Mouse (Mus musculus): Measurements from ENCODE around the gene Ube2c. TPM values are rescaled to one million over a fixed set of nuclear protein-coding genes. Genes with fewer than 3 reads are reported as not detected.
A peak's percentile ranks its signal among the peaks of the same experiment; 100 is the strongest.

Gene Ube2c
- total and polyA plus RNA-seq, 2 experiments from 2014 or later: 61.2 to 70.6 TPM

GRCm38 (mm10) chr2:164735446-164735845, 34.3 kb upstream of the Ube2c start:
- Histone ChIP-seq H3K36me3 (ENCODE audit: insufficient read depth, low read length) (no peaks in the 10 kb centered on the region), H3K9ac (replicated peaks; ENCODE audit: low read length) (no peak overlapping the region), H3K4me2 (ENCODE audit: low read depth, low read length) (no peak overlapping the region), H3K9me3 (ENCODE audit: low read length) (no peaks in the 10 kb centered on the region), H3K27ac (no peak overlapping the region), H3K4me3 (ENCODE audit: low read length) (no peak overlapping the region), H3K4me1 (ENCODE audit: insufficient read depth, low read length) (no peaks in the 10 kb centered on the region), H3K27me3 (ENCODE audit: insufficient read depth, low read length) (no peaks in the 10 kb centered on the region)
- DNase-seq (ENCODE audit: low spot score) (no peak), ATAC-seq (no peak)
- no peak for TF ChIP-seq CTCF (IDR thresholded peaks at IDR 0.05; ENCODE audit: low read depth)
- WGBS: 89% methylated on average over 5 of the region's 5 CpGs

- H3K9me3 ChIP-seq (ENCODE audit: low read length): no peaks in the 10 kb centered on the region
- no peaks in the 10 kb centered on the region for H3K36me3 ChIP-seq (ENCODE audit: insufficient read depth, low read length)
- no peak for DNase-seq (ENCODE audit: low spot score)
- H3K4me2 ChIP-seq (ENCODE audit: low read depth, low read length): no peak overlapping the region
- no peaks in the 10 kb centered on the region for H3K27me3 ChIP-seq (ENCODE audit: insufficient read depth, low read length)
- no peaks in the 10 kb centered on the region for H3K4me1 ChIP-seq (ENCODE audit: insufficient read depth, low read length)
- TF ChIP-seq CTCF (IDR thresholded peaks at IDR 0.05; ENCODE audit: low read depth): no peak
- WGBS: 80% methylated on average over 3 of the region's 3 CpGs
- H3K4me3 ChIP-seq (ENCODE audit: low read length): no peak overlapping the region
- H3K27ac ChIP-seq: no peak overlapping the region
- no peak for ATAC-seq
- no peak overlapping the region for H3K9ac ChIP-seq (replicated peaks; ENCODE audit: low read length)
Measured at GRCm38 (mm10) chr2:164737377-164738090, 32.2 kb upstream of the Ube2c start.

- H3K9me3 ChIP-seq (ENCODE audit: low read length): no peaks in the 10 kb centered on the region
- ATAC-seq (no peak), DNase-seq (ENCODE audit: low spot score) (no peak)
- 63% methylated on average over 7 of the region's 7 CpGs for WGBS
- no peaks in the 10 kb centered on the region for H3K36me3 ChIP-seq (ENCODE audit: insufficient read depth, low read length)
- H3K27ac ChIP-seq: no peak overlapping the region
- H3K4me3 ChIP-seq (ENCODE audit: low read length): no peak overlapping the region
- TF ChIP-seq CTCF (IDR thresholded peaks at IDR 0.05; ENCODE audit: low read depth): no peak
- H3K27me3 ChIP-seq (ENCODE audit: insufficient read depth, low read length): no peaks in the 10 kb centered on the region
- H3K4me2 ChIP-seq (ENCODE audit: low read depth, low read length): no peak overlapping the region
- H3K4me1 ChIP-seq (ENCODE audit: insufficient read depth, low read length): no peaks in the 10 kb centered on the region
- H3K9ac ChIP-seq (replicated peaks; ENCODE audit: low read length): no peak overlapping the region
Measured at GRCm38 (mm10) chr2:164739876-164740275, 29.8 kb upstream of the Ube2c start.

- Histone ChIP-seq H3K9ac (replicated peaks; ENCODE audit: low read length) (peak overlapping the region; percentile 91), H3K27me3 (ENCODE audit: insufficient read depth, low read length) (no peaks in the 10 kb centered on the region), H3K4me2 (ENCODE audit: low read depth, low read length) (peak overlapping the region; percentile 88), H3K4me1 (ENCODE audit: insufficient read depth, low read length) (peaks cover 10% of the 10 kb centered on the region), H3K9me3 (ENCODE audit: low read length) (no peaks in the 10 kb centered on the region), H3K4me3 (ENCODE audit: low read length) (peak overlapping the region; percentile 96), H3K36me3 (ENCODE audit: insufficient read depth, low read length) (no peaks in the 10 kb centered on the region; the same call in 1 of the 2 replicates), H3K27ac (no peak overlapping the region)
- DNase-seq (ENCODE audit: low spot score) (no peak), ATAC-seq (no peak)
- WGBS: 76% methylated on average over 13 of the region's 13 CpGs
- TF ChIP-seq CTCF (IDR thresholded peaks at IDR 0.05; ENCODE audit: low read depth): no peak
Measured at GRCm38 (mm10) chr2:164744987-164745386, 24.7 kb upstream of the Ube2c start.

GRCm38 (mm10) chr2:164745843-164746479, 23.7 kb upstream of the Ube2c start, which contains the start of the genes Wfdc3 and Dnttip1:
Gene Wfdc3 (minus strand): TSS chr2:164745931.
Gene Dnttip1 (plus strand): TSS chr2:164745983.
- H3K27me3 ChIP-seq (ENCODE audit: insufficient read depth, low read length): no peaks in the 10 kb centered on the region
- WGBS: under 1% methylated on average over 69 of the region's 70 CpGs
- H3K4me2 ChIP-seq (ENCODE audit: low read depth, low read length): peak within 1 kb of the TSS; percentile 88
- H3K9ac ChIP-seq (replicated peaks; ENCODE audit: low read length): peak within 1 kb of the TSS; percentile 91
- peak within 1 kb of the TSS; percentile 83 for H3K27ac ChIP-seq
- DNase-seq (ENCODE audit: low spot score) (peak; percentile 97), ATAC-seq (peak; percentile 96)
- H3K36me3 ChIP-seq (ENCODE audit: insufficient read depth, low read length): peaks cover 7% of the 10 kb centered on the region; the same call in 1 of the 2 replicates
- H3K4me3 ChIP-seq (ENCODE audit: low read length): peak within 1 kb of the TSS; percentile 96
- H3K4me1 ChIP-seq (ENCODE audit: insufficient read depth, low read length): peaks cover 10% of the 10 kb centered on the region
- no peak for TF ChIP-seq CTCF (IDR thresholded peaks at IDR 0.05; ENCODE audit: low read depth)
- H3K9me3 ChIP-seq (ENCODE audit: low read length): no peaks in the 10 kb centered on the region

GRCm38 (mm10) chr2:164746693-164747092, 23.0 kb upstream of the Ube2c start:
- TF ChIP-seq CTCF (IDR thresholded peaks at IDR 0.05; ENCODE audit: low read depth): no peak
- ATAC-seq: no peak
- H3K27ac ChIP-seq: no peak overlapping the region
- peak overlapping the region; percentile 88 for H3K4me2 ChIP-seq (ENCODE audit: low read depth, low read length)
- peak overlapping the region; percentile 96 for H3K4me3 ChIP-seq (ENCODE audit: low read length)
- no peak for DNase-seq (ENCODE audit: low spot score)
- WGBS: 55% methylated on average over 8 of the region's 8 CpGs
- H3K9me3 ChIP-seq (ENCODE audit: low read length): no peaks in the 10 kb centered on the region
- peak overlapping the region; percentile 91 for H3K9ac ChIP-seq (replicated peaks; ENCODE audit: low read length)
- peaks cover 11% of the 10 kb centered on the region; the same call in 1 of the 2 replicates for H3K36me3 ChIP-seq (ENCODE audit: insufficient read depth, low read length)
- H3K27me3 ChIP-seq (ENCODE audit: insufficient read depth, low read length): no peaks in the 10 kb centered on the region
- H3K4me1 ChIP-seq (ENCODE audit: insufficient read depth, low read length): peaks cover 10% of the 10 kb centered on the region

All from hindbrain, postnatal 0 days (tissue).